Mouse (Mus musculus) liver, embryonic 14.5 days (tissue): Measurements from ENCODE around the gene Gm5105. TPM values are rescaled to one million over a fixed set of nuclear protein-coding genes. Genes with fewer than 3 reads are reported as not detected.

Experiments used
- ATAC-seq: fragments of 200-750 bp; cut with Nextera tagmentation; 2 replicates; pipeline ENCODE4 v1.8.0; 2017; ENCODE audit warnings: moderate number of reproducible peaks, mild to moderate bottlenecking, moderate library complexity; ENCODE audit not compliant: insufficient read depth
- DNase-seq, 3 experiments: peaks; one replicate each; pipeline ENCODE4 v3.0.0-alpha.2; 2012 to 2013; ENCODE audit warnings: low read depth in 3 of 3, low spot score in 3 of 3
- H3K27ac ChIP-seq: fragments of 300-500 bp; sonication (generic); 2 replicates; pipeline ENCODE4 v1.5.1; 2014; ENCODE audit warnings: moderate library complexity, mild to moderate bottlenecking, control low read depth, inconsistent platforms
- H3K27me3 ChIP-seq: fragments of 300-500 bp; sonication (generic); 2 replicates; pipeline ENCODE4 v1.6.1; 2014; ENCODE audit warnings: mild to moderate bottlenecking, low read length, moderate library complexity; ENCODE audit not compliant: control insufficient read depth, insufficient read depth
- H3K36me3 ChIP-seq: fragments of 300-500 bp; sonication (generic); replicated peaks from 2 replicates; pipeline ENCODE4 v1.6.1; 2014; ENCODE audit warnings: low read depth; ENCODE audit not compliant: control insufficient read depth, insufficient read depth
- H3K4me1 ChIP-seq, 2 experiments: fragments of 200-500 bp in 1 of 2; fragments of 300-500 bp in 1 of 2; sonication (generic) in 1 of 2; replicated peaks; 2 replicates each; pipeline ENCODE4 v1.6.1; 2012 to 2014; ENCODE audit warnings: antibody characterized with exemption in 1 of 2, inconsistent platforms in 1 of 2, low read length in 1 of 2; ENCODE audit not compliant: control insufficient read depth in 2 of 2, insufficient read depth in 2 of 2
- H3K4me2 ChIP-seq: fragments of 300-500 bp; sonication (generic); 2 replicates; pipeline ENCODE4 v1.6.1; 2014; ENCODE audit warnings: low read depth, mild to moderate bottlenecking, control low read depth, moderate library complexity
- H3K4me3 ChIP-seq, 2 experiments: fragments of 200-500 bp in 1 of 2; fragments of 300-500 bp in 1 of 2; sonication (generic) in 1 of 2; 2 replicates each; pipeline ENCODE4 v1.5.1; 2012 to 2014; ENCODE audit warnings: low read depth in 2 of 2, low read length in 2 of 2, mild to moderate bottlenecking in 2 of 2, control low read depth in 1 of 2, inconsistent platforms in 1 of 2, moderate library complexity in 1 of 2; ENCODE audit not compliant: insufficient read depth in 1 of 2
- H3K9ac ChIP-seq: fragments of 300-500 bp; sonication (generic); replicated peaks from 2 replicates; pipeline ENCODE4 v1.6.1; 2014; ENCODE audit warnings: mild to moderate bottlenecking, control low read depth, moderate library complexity
- H3K9me3 ChIP-seq: fragments of 300-500 bp; sonication (generic); 2 replicates; pipeline ENCODE4 v1.6.1; 2016; ENCODE audit warnings: low read length, mixed read lengths; ENCODE audit not compliant: control insufficient read depth
- CTCF ChIP-seq: IDR thresholded peaks from 2 replicates; pipeline ENCODE4 v1.5.1; 2016; ENCODE audit warnings: antibody characterized with exemption, low read depth, control low read depth
- EP300 ChIP-seq: IDR thresholded peaks from 2 replicates; pipeline ENCODE4 v1.6.1; 2016; ENCODE audit warnings: antibody characterized with exemption, low read depth
- WGBS: fragments of 180-500 bp; shearing (Covaris S2); extraction: QIAGEN DNeasy Blood & Tissue Kit; methylation state at CpG from one replicate; pipeline ENCODE4 v1.1.7; 2014; ENCODE audit not compliant: insufficient replicate concordance; 5-methylcytosine and 5-hydroxymethylcytosine counted together
- polyA plus RNA-seq, 2 experiments: library from polyadenylated mRNA; depleted of rRNA in 1 of 2; stranded (reverse) in 1 of 2; unstranded in 1 of 2; fragments of >200 nt; fragmentation: Nextera tagmentation in 1 of 2; extraction: Ambion mirVana in 1 of 2; gene quantifications; 2 replicates each; pipeline versions ENCODE4 v1.2.1 to v1.2.3; 2012 to 2014

Gm5105 gene
- polyA plus RNA-seq, 2 experiments = not detected

- Histone ChIP-seq H3K27me3 (no peaks in the 10 kb centered on the region), H3K27ac (no peak overlapping the region), H3K4me2 (no peak overlapping the region), H3K4me1 (peaks cover 0 to 6% of the 10 kb centered on the region in 2 experiments; a peak in 2 of 4 replicates), H3K9ac (no peak overlapping the region), H3K9me3 (no peaks in the 10 kb centered on the region), H3K4me3 (no peak overlapping the region), H3K36me3 (no peaks in the 10 kb centered on the region)
- no peak for ATAC-seq
- TF ChIP-seq CTCF = no peak
- no peak for TF ChIP-seq EP300
- 64% methylated on average over 7 of the region's 7 CpGs for WGBS
- no peak for DNase-seq
Measured at GRCm38 (mm10) chr3:138003264-138003663, 63.9 kb downstream of the Gm5105 start.

GRCm38 (mm10) chr3:138002545-138002944 lies 64.6 kb downstream of the Gm5105 start:
- TF ChIP-seq CTCF (no peak), EP300 (no peak)
- no peak overlapping the region for H3K27ac ChIP-seq
- no peak overlapping the region for H3K9ac ChIP-seq
- peaks cover 0 to 6% of the 10 kb centered on the region in 2 experiments; a peak in 2 of 4 replicates for H3K4me1 ChIP-seq
- ATAC-seq = no peak
- DNase-seq = no peak
- no peak overlapping the region for H3K4me3 ChIP-seq
- no peaks in the 10 kb centered on the region for H3K27me3 ChIP-seq
- no peaks in the 10 kb centered on the region for H3K36me3 ChIP-seq
- no peak overlapping the region for H3K4me2 ChIP-seq
- no peaks in the 10 kb centered on the region for H3K9me3 ChIP-seq
- 46% methylated on average over 6 of the region's 6 CpGs for whole genome bisulfite sequencing

GRCm38 (mm10) chr3:138001865-138002264 lies 65.3 kb downstream of the Gm5105 start:
- no peak for ATAC-seq
- WGBS = 30% methylated on average over 4 of the region's 4 CpGs

GRCm38 (mm10) chr3:138000724-138001069 lies 66.5 kb downstream of the Gm5105 start:
- 27% methylated on average over 4 of the region's 4 CpGs for WGBS

More at GRCm38 (mm10) chr3:138001865-138002264, 65.3 kb downstream of the Gm5105 start:
- H3K4me1 ChIP-seq = peaks cover 0 to 6% of the 10 kb centered on the region in 2 experiments; a peak in 2 of 4 replicates
- no peak overlapping the region for H3K27ac ChIP-seq
- H3K9ac ChIP-seq = no peak overlapping the region
- H3K9me3 ChIP-seq = no peaks in the 10 kb centered on the region
- no peak overlapping the region for H3K4me3 ChIP-seq
- no peaks in the 10 kb centered on the region for H3K27me3 ChIP-seq
- H3K4me2 ChIP-seq = no peak overlapping the region
- no peak for DNase-seq
- H3K36me3 ChIP-seq = no peaks in the 10 kb centered on the region
- TF ChIP-seq CTCF = no peak
- no peak for TF ChIP-seq EP300

GRCm38 (mm10) chr3:138000062-138000723 lies 67.0 kb downstream of the Gm5105 start:
- no peak overlapping the region for H3K4me3 ChIP-seq
- WGBS = 72% methylated on average over 8 of the region's 8 CpGs
- no peaks in the 10 kb centered on the region for H3K36me3 ChIP-seq
- no peak overlapping the region for H3K27ac ChIP-seq
- TF ChIP-seq CTCF (no peak), EP300 (no peak)
- peaks cover 0 to 6% of the 10 kb centered on the region in 2 experiments; a peak in 2 of 4 replicates for H3K4me1 ChIP-seq
- no peak overlapping the region for H3K4me2 ChIP-seq
- no peak overlapping the region for H3K9ac ChIP-seq
- H3K27me3 ChIP-seq = no peaks in the 10 kb centered on the region
- DNase-seq (no peak), ATAC-seq (no peak)
- H3K9me3 ChIP-seq = no peaks in the 10 kb centered on the region

More at GRCm38 (mm10) chr3:138000724-138001069, 66.5 kb downstream of the Gm5105 start:
- H3K4me3 ChIP-seq = no peak overlapping the region
- no peak overlapping the region for H3K27ac ChIP-seq
- no peak overlapping the region for H3K4me2 ChIP-seq
- no peaks in the 10 kb centered on the region for H3K36me3 ChIP-seq
- H3K9me3 ChIP-seq = no peaks in the 10 kb centered on the region
- H3K4me1 ChIP-seq = peaks cover 0 to 6% of the 10 kb centered on the region in 2 experiments; a peak in 2 of 4 replicates
- ATAC-seq (no peak), DNase-seq (no peak)
- no peaks in the 10 kb centered on the region for H3K27me3 ChIP-seq
- H3K9ac ChIP-seq = no peak overlapping the region
- TF ChIP-seq EP300 (no peak), CTCF (no peak)
